Mouse (Mus musculus) Patski (cell line): ENCODE measurements around the gene Gpank1. TPM values are rescaled to one million over a fixed set of nuclear protein-coding genes. Genes with fewer than 3 reads are reported as not detected.
"Not testable (repeated sequence)": the region's sequence is repeated elsewhere in the genome, so short reads cannot be mapped to it uniquely, and the experiment has no call there.

ENCODE experiments used
- ATAC-seq: fragments of 100-300 bp; one replicate; pipeline ENCODE4 v1.8.0; 2021
- CTCF ChIA-PET: fragments of 350-600 bp; sonication (Branson Sonifier 250); formaldehyde crosslinking; loops from one replicate; lab custom pipeline; 2022; ENCODE audit warnings: inconsistent platforms; lab: Charles Lee
- POLR2A ChIA-PET: fragments of 350-600 bp; sonication (Branson Sonifier 250); formaldehyde crosslinking; loops from one replicate; lab custom pipeline; 2022; ENCODE audit warnings: antibody characterized with exemption, inconsistent platforms; lab: Charles Lee
- DNase-seq: peaks from one replicate; pipeline ENCODE4 v3.0.0-alpha.2; 2011; ENCODE audit warnings: low read depth, low spot score
- H3K27me3 ChIP-seq: fragments of 371-371 bp; one replicate; pipeline ENCODE4 v1.5.1; 2021
- CTCF ChIP-seq: fragments of 100-300 bp; IDR thresholded peaks from one replicate; pipeline ENCODE4 v1.5.1; 2021
- in situ Hi-C: fragments of 300-500 bp; cut with MboI; formaldehyde crosslinking; loops from 3 replicates; pipeline ENCODE4 v1.11.1; 2018; ENCODE audit warnings: low pct_unique_long_range_greater_than_20kb, mixed read lengths
- polyA plus RNA-seq: library from polyadenylated mRNA; unstranded; gene quantifications from one replicate; pipeline ENCODE4 v1.2.3, GENCODE M21; 2021

Gpank1 gene
- polyA plus RNA-seq, 1 experiment from 2014 or later: 28.4 TPM

GRCm38 (mm10) chr17:35111774-35112173 is 9.5 kb upstream of the Gpank1 start:
- CTCF ChIA-PET: no interaction called here
- ATAC-seq: no peak
- in situ Hi-C loops: loop anchor here (5.0 kb wide), 1 partner anchor 89 kb away; no protein-coding TSS in a partner anchor
- POLR2A ChIA-PET: interaction anchor here (1.4 kb wide), 1 partner anchor 9 kb away, joined by 3 read pairs; the partner anchor contains the start of gene Gpank1
- no peak for DNase-seq
- H3K27me3 ChIP-seq: no peaks in the 10 kb centered on the region
- TF ChIP-seq CTCF: no peak

- no peaks in the 10 kb centered on the region for H3K27me3 ChIP-seq
- no peak for TF ChIP-seq CTCF
- ATAC-seq (no peak), DNase-seq (no peak)
- CTCF ChIA-PET: interaction anchor here (2.1 kb wide), 1 partner anchor 11 kb away, joined by 4 read pairs; the partner anchor contains the start of gene D17H6S53E
- in situ Hi-C loops: no loop called here
- POLR2A ChIA-PET: no interaction called here
Observed at GRCm38 (mm10) chr17:35115046-35116019, 5.9 kb upstream of the Gpank1 start, which contains the start of gene Ly6g5b. TSS of gene Ly6g5b (minus strand) at chr17:35115428.

GRCm38 (mm10) chr17:35120745-35121142 is 511 bp upstream of the Gpank1 start:
- TF ChIP-seq CTCF: no peak
- peak; percentile 5 for ATAC-seq
- in situ Hi-C loops: no loop called here
- POLR2A ChIA-PET: interaction anchor here (0.9 to 1.6 kb wide), 3 partner anchors 10 to 102 kb away, joined by 3 read pairs; no protein-coding TSS in a partner anchor
- DNase-seq: no peak
- no peaks in the 10 kb centered on the region for H3K27me3 ChIP-seq
- CTCF ChIA-PET: interaction anchor here (0.8 to 1.8 kb wide), 2 partner anchors 47 to 99 kb away, joined by 3 to 5 read pairs; no protein-coding TSS in a partner anchor

- in situ Hi-C loops: no loop called here
- ChIA-PET POLR2A (interaction anchor here (0.6 to 1.2 kb wide), 3 partner anchors 14 to 120 kb away, joined by 3 to 5 read pairs (median 3); no protein-coding TSS in a partner anchor), CTCF (interaction anchor here (0.8 to 1.8 kb wide), 3 partner anchors 27 to 100 kb away, joined by 3 to 5 read pairs (median 3); no protein-coding TSS in a partner anchor)
- DNase-seq (peak; percentile 38), ATAC-seq (peak; percentile 9)
- H3K27me3 ChIP-seq: no peaks in the 10 kb centered on the region
- no peak for TF ChIP-seq CTCF
Observed at GRCm38 (mm10) chr17:35121871-35122303, 632 bp downstream of the Gpank1 start, which contains the start of gene Csnk2b. TSS of gene Csnk2b (minus strand) at chr17:35122053.

GRCm38 (mm10) chr17:35123287-35123686 is 2.0 kb downstream of the Gpank1 start:
- POLR2A ChIA-PET, CTCF ChIA-PET, in situ Hi-C loops, ATAC-seq, H3K27me3 ChIP-seq, DNase-seq: not testable (repeated sequence)

GRCm38 (mm10) chr17:35124261-35124896 is 3.1 kb downstream of the Gpank1 start:
- DNase-seq, ATAC-seq, in situ Hi-C loops, H3K27me3 ChIP-seq: not testable (repeated sequence)
- ChIA-PET CTCF (interaction anchor here (0.9 to 2.1 kb wide), 2 partner anchors 14 to 18 kb away, joined by 3 to 11 read pairs; no protein-coding TSS in a partner anchor), POLR2A (interaction anchor here (0.6 kb wide), 1 partner anchor 226 kb away, joined by 12 read pairs; the partner anchor contains the start of genes C2 and Ehmt2)

- ChIA-PET CTCF (interaction anchor here (0.9 to 2.1 kb wide), 2 partner anchors 13 to 18 kb away, joined by 3 to 11 read pairs; no protein-coding TSS in a partner anchor), POLR2A (interaction anchor here (0.6 kb wide), 1 partner anchor 227 kb away, joined by 12 read pairs; the partner anchor contains the start of genes C2 and Ehmt2)
- in situ Hi-C loops: loop anchor here (25.0 kb wide), 1 partner anchor 488 kb away; the partner anchor contains the start of genes Atf6b, Fkbpl, Ppt2 and Prrt1
- DNase-seq (no peak), ATAC-seq (no peak)
- no peak for TF ChIP-seq CTCF
- no peaks in the 10 kb centered on the region for H3K27me3 ChIP-seq
Observed at GRCm38 (mm10) chr17:35125081-35125480, 3.8 kb downstream of the Gpank1 start.

- POLR2A ChIA-PET: interaction anchor here (0.6 to 1.5 kb wide), 3 partner anchors 31 to 116 kb away, joined by 3 to 4 read pairs (median 3); partner anchors contain the start of gene Ddx39b
- H3K27me3 ChIP-seq: no peaks in the 10 kb centered on the region
- ATAC-seq (no peak), DNase-seq (no peak)
- in situ Hi-C loops: loop anchor here (25.0 kb wide), 1 partner anchor 488 kb away; the partner anchor contains the start of genes Atf6b, Fkbpl, Ppt2 and Prrt1
- no peak for TF ChIP-seq CTCF
- CTCF ChIA-PET: interaction anchor here (0.9 to 2.1 kb wide), 4 partner anchors 10 to 37 kb away, joined by 3 to 11 read pairs (median 5); partner anchors contain the start of gene Ly6g5b
Observed at GRCm38 (mm10) chr17:35125578-35125977, 4.3 kb downstream of the Gpank1 start.

- POLR2A ChIA-PET: interaction anchor here (0.6 to 1.5 kb wide), 5 partner anchors 10 to 116 kb away, joined by 3 to 4 read pairs (median 3); partner anchors contain the start of gene Ddx39b
- in situ Hi-C loops: loop anchor here (25.0 kb wide), 1 partner anchor 489 kb away; the partner anchor contains the start of genes Atf6b, Fkbpl, Ppt2 and Prrt1
- H3K27me3 ChIP-seq: no peaks in the 10 kb centered on the region
- CTCF ChIA-PET: interaction anchor here (0.9 to 2.1 kb wide), 3 partner anchors 10 to 36 kb away, joined by 4 to 11 read pairs (median 6); partner anchors contain the start of gene Ly6g5b
- no peak for DNase-seq
- TF ChIP-seq CTCF: no peak
- peak; percentile 40 for ATAC-seq
Observed at GRCm38 (mm10) chr17:35126206-35126611, 5.0 kb downstream of the Gpank1 start, which contains the start of gene D17H6S53E. TSS of gene D17H6S53E (plus strand) at chr17:35126373.
